Mouse (Mus musculus): ENCODE results near the gene Cd99l2. TPM values are rescaled to one million over a fixed set of nuclear protein-coding genes. Genes with fewer than 3 reads are reported as not detected.
"Not testable (repeated sequence)": the region's sequence is repeated elsewhere in the genome, so short reads cannot be mapped to it uniquely, and the experiment has no call there.

The Cd99l2 gene
- polyA plus RNA-seq, 1 experiment from 2014 or later: 25.4 TPM

- no peaks in the 10 kb centered on the region for H3K36me3 ChIP-seq (ENCODE audit: control insufficient read depth, insufficient read depth, low read length)
- no peak overlapping the region for H3K9ac ChIP-seq (ENCODE audit: low read length)
- DNase-seq (ENCODE audit: low spot score) (no peak), ATAC-seq (replicated peaks; ENCODE audit: low FRiP score) (no peak)
- WGBS: 80% methylated on average over 3 of the region's 3 CpGs
- no peaks in the 10 kb centered on the region for H3K27me3 ChIP-seq (ENCODE audit: control insufficient read depth, insufficient read depth, low read length)
- H3K27ac ChIP-seq (ENCODE audit: low read depth, low read length): no peak overlapping the region
- H3K4me1 ChIP-seq (replicated peaks; ENCODE audit: control insufficient read depth, insufficient read depth, low read length): no peaks in the 10 kb centered on the region
- H3K4me2 ChIP-seq (ENCODE audit: low read depth, low read length, severe bottlenecking): no peak overlapping the region
- H3K9me3 ChIP-seq (ENCODE audit: control insufficient read depth, low read length): no peaks in the 10 kb centered on the region
- no peak overlapping the region for H3K4me3 ChIP-seq (ENCODE audit: low read depth, low read length)
Observed at GRCm38 (mm10) chrX:71525593-71526299, 33.1 kb upstream of the Cd99l2 start.

- H3K4me2 ChIP-seq (ENCODE audit: low read depth, low read length, severe bottlenecking): no peak overlapping the region
- 82% methylated on average over 2 of the region's 2 CpGs for WGBS
- H3K27me3 ChIP-seq (ENCODE audit: control insufficient read depth, insufficient read depth, low read length): no peaks in the 10 kb centered on the region
- DNase-seq (ENCODE audit: low spot score): no peak
- H3K4me3 ChIP-seq (ENCODE audit: low read depth, low read length): no peak overlapping the region
- H3K9me3 ChIP-seq (ENCODE audit: control insufficient read depth, low read length): no peaks in the 10 kb centered on the region
- ATAC-seq (replicated peaks; ENCODE audit: low FRiP score): no peak
- H3K36me3 ChIP-seq (ENCODE audit: control insufficient read depth, insufficient read depth, low read length): no peaks in the 10 kb centered on the region
- no peaks in the 10 kb centered on the region for H3K4me1 ChIP-seq (replicated peaks; ENCODE audit: control insufficient read depth, insufficient read depth, low read length)
- no peak overlapping the region for H3K9ac ChIP-seq (ENCODE audit: low read length)
- H3K27ac ChIP-seq (ENCODE audit: low read depth, low read length): no peak overlapping the region
Observed at GRCm38 (mm10) chrX:71524310-71524709, 31.7 kb upstream of the Cd99l2 start.

GRCm38 (mm10) chrX:71522889-71523288 lies 30.2 kb upstream of the Cd99l2 start:
- no peak for DNase-seq (ENCODE audit: low spot score)
- Histone ChIP-seq H3K27ac (ENCODE audit: low read depth, low read length) (no peak overlapping the region), H3K9me3 (ENCODE audit: control insufficient read depth, low read length) (no peaks in the 10 kb centered on the region), H3K9ac (ENCODE audit: low read length) (no peak overlapping the region), H3K4me3 (ENCODE audit: low read depth, low read length) (no peak overlapping the region), H3K4me2 (ENCODE audit: low read depth, low read length, severe bottlenecking) (no peak overlapping the region), H3K4me1 (replicated peaks; ENCODE audit: control insufficient read depth, insufficient read depth, low read length) (no peaks in the 10 kb centered on the region), H3K27me3 (ENCODE audit: control insufficient read depth, insufficient read depth, low read length) (no peaks in the 10 kb centered on the region), H3K36me3 (ENCODE audit: control insufficient read depth, insufficient read depth, low read length) (no peaks in the 10 kb centered on the region)
- 92% methylated on average over 3 of the region's 3 CpGs for WGBS
- ATAC-seq (replicated peaks; ENCODE audit: low FRiP score): no peak

DNA sequence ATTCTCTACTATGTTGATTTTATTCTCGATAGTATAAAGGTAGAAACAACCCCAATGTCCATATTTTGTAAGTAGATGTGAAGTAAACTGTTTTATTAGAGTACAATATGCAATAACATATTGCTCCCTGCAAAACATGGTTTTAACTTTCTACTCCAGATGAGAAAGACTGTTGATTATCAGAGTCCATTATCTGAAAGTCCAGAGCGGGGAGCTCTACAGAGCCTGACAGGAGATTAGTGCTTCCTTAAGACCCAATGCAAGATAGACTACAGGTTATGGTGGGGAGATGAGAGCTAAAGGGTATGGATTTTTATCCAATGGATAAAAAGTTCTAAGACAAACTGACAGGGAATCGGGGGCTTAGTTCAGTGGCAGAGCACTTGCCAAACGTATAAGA lies 26.6 kb upstream of the Cd99l2 start:
- H3K9me3 ChIP-seq (ENCODE audit: control insufficient read depth, low read length): no peaks in the 10 kb centered on the region
- H3K4me2 ChIP-seq (ENCODE audit: low read depth, low read length, severe bottlenecking): no peak overlapping the region
- no peak overlapping the region for H3K4me3 ChIP-seq (ENCODE audit: low read depth, low read length)
- ATAC-seq (replicated peaks; ENCODE audit: low FRiP score) (no peak), DNase-seq (ENCODE audit: low spot score) (no peak)
- no peaks in the 10 kb centered on the region for H3K4me1 ChIP-seq (replicated peaks; ENCODE audit: control insufficient read depth, insufficient read depth, low read length)
- H3K36me3 ChIP-seq (ENCODE audit: control insufficient read depth, insufficient read depth, low read length): no peaks in the 10 kb centered on the region
- no peak overlapping the region for H3K27ac ChIP-seq (ENCODE audit: low read depth, low read length)
- no peak overlapping the region for H3K9ac ChIP-seq (ENCODE audit: low read length)
- no peaks in the 10 kb centered on the region for H3K27me3 ChIP-seq (ENCODE audit: control insufficient read depth, insufficient read depth, low read length)
- WGBS: 85% methylated on average over 4 of the region's 4 CpGs

DNA sequence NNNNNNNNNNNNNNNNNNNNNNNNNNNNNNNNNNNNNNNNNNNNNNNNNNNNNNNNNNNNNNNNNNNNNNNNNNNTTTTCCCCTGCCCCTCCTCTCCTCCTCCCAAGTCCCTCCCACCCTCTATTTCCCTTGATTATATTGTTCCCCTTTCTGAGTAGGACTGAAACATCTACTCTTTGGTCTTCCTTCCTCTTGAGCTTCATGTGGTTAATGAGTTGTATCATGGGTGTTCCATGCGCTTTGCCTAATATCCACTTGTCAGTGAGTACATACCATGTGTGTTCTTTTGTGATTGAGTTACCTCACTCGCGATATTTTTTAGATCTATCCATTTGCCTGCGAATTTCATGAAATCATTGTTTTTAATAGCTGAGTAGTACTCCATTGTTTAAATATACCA lies 13.9 kb upstream of the Cd99l2 start:
- not testable (repeated sequence) for DNase-seq (ENCODE audit: low spot score)
- 89% methylated on average over 4 of the region's 4 CpGs for WGBS

DNA sequence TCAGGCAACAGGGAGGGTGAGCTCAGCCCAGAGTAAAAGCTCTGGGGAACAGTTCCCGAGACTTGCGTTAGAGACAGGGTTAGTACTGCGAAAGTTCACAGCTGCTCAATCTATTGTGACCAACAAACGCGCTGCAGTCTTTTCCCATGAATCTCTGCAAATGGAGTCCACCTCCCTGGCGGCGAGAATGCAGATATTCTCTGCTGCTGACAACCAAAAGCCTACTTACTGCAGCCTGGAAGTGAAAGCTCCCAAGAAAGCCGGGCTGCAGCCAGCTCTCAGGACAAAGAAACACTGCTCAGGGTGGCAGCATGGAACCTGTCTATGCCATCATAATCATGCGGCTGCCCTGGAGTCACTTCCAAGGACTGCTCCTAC lies 619 bp upstream of the Cd99l2 start:
- H3K9ac ChIP-seq (ENCODE audit: low read length): peak overlapping the region; percentile 64
- peak overlapping the region; percentile 66 for H3K27ac ChIP-seq (ENCODE audit: low read depth, low read length)
- WGBS: 15% methylated on average over 9 of the region's 9 CpGs
- no peaks in the 10 kb centered on the region for H3K9me3 ChIP-seq (ENCODE audit: control insufficient read depth, low read length)
- H3K4me2 ChIP-seq (ENCODE audit: low read depth, low read length, severe bottlenecking): peak overlapping the region; percentile 58
- H3K36me3 ChIP-seq (ENCODE audit: control insufficient read depth, insufficient read depth, low read length): no peaks in the 10 kb centered on the region
- DNase-seq (ENCODE audit: low spot score): peak; percentile 56
- peak overlapping the region; percentile 48 for H3K4me3 ChIP-seq (ENCODE audit: low read depth, low read length)
- no peaks in the 10 kb centered on the region for H3K4me1 ChIP-seq (replicated peaks; ENCODE audit: control insufficient read depth, insufficient read depth, low read length)
- peak; percentile 37 for ATAC-seq (replicated peaks; ENCODE audit: low FRiP score)
- no peaks in the 10 kb centered on the region for H3K27me3 ChIP-seq (ENCODE audit: control insufficient read depth, insufficient read depth, low read length)

More for the DNA sequence above, 13.9 kb upstream of the Cd99l2 start:
- not testable (repeated sequence) for ATAC-seq (replicated peaks; ENCODE audit: low FRiP score); H3K4me2 ChIP-seq (ENCODE audit: low read depth, low read length, severe bottlenecking); H3K4me3 ChIP-seq (ENCODE audit: low read depth, low read length); H3K36me3 ChIP-seq (ENCODE audit: control insufficient read depth, insufficient read depth, low read length); H3K27ac ChIP-seq (ENCODE audit: low read depth, low read length); H3K27me3 ChIP-seq (ENCODE audit: control insufficient read depth, insufficient read depth, low read length); H3K9ac ChIP-seq (ENCODE audit: low read length); H3K9me3 ChIP-seq (ENCODE audit: control insufficient read depth, low read length); H3K4me1 ChIP-seq (replicated peaks; ENCODE audit: control insufficient read depth, insufficient read depth, low read length)

- Histone ChIP-seq H3K27ac (ENCODE audit: low read depth, low read length) (0 out of 2 replicates have a peak overlapping the region, but pooled peaks have one; percentile 18), H3K4me3 (ENCODE audit: low read depth, low read length) (peak overlapping the region; percentile 48), H3K36me3 (ENCODE audit: control insufficient read depth, insufficient read depth, low read length) (no peaks in the 10 kb centered on the region), H3K4me1 (replicated peaks; ENCODE audit: control insufficient read depth, insufficient read depth, low read length) (no peaks in the 10 kb centered on the region), H3K4me2 (ENCODE audit: low read depth, low read length, severe bottlenecking) (peak overlapping the region; percentile 58), H3K9me3 (ENCODE audit: control insufficient read depth, low read length) (no peaks in the 10 kb centered on the region), H3K27me3 (ENCODE audit: control insufficient read depth, insufficient read depth, low read length) (no peaks in the 10 kb centered on the region), H3K9ac (ENCODE audit: low read length) (peak overlapping the region; percentile 64)
- DNase-seq (ENCODE audit: low spot score) (no peak), ATAC-seq (replicated peaks; ENCODE audit: low FRiP score) (peak; percentile 86)
- 24% methylated on average over 17 of the region's 17 CpGs for WGBS
Observed at GRCm38 (mm10) chrX:71491931-71492633, 567 bp downstream of the Cd99l2 start.

GRCm38 (mm10) chrX:71489353-71489752 lies 3.3 kb downstream of the Cd99l2 start:
- H3K27ac ChIP-seq (ENCODE audit: low read depth, low read length): no peak overlapping the region
- DNase-seq (ENCODE audit: low spot score): no peak
- no peaks in the 10 kb centered on the region for H3K36me3 ChIP-seq (ENCODE audit: control insufficient read depth, insufficient read depth, low read length)
- no peak for ATAC-seq (replicated peaks; ENCODE audit: low FRiP score)
- H3K4me3 ChIP-seq (ENCODE audit: low read depth, low read length): no peak overlapping the region
- H3K4me2 ChIP-seq (ENCODE audit: low read depth, low read length, severe bottlenecking): no peak overlapping the region
- H3K9ac ChIP-seq (ENCODE audit: low read length): no peak overlapping the region
- WGBS: 84% methylated on average over 1 of the region's 1 CpGs
- H3K9me3 ChIP-seq (ENCODE audit: control insufficient read depth, low read length): no peaks in the 10 kb centered on the region
- no peaks in the 10 kb centered on the region for H3K4me1 ChIP-seq (replicated peaks; ENCODE audit: control insufficient read depth, insufficient read depth, low read length)
- H3K27me3 ChIP-seq (ENCODE audit: control insufficient read depth, insufficient read depth, low read length): no peaks in the 10 kb centered on the region

- no peak for DNase-seq (ENCODE audit: low spot score)
- Histone ChIP-seq H3K36me3 (ENCODE audit: control insufficient read depth, insufficient read depth, low read length) (no peaks in the 10 kb centered on the region), H3K9ac (ENCODE audit: low read length) (no peak overlapping the region), H3K9me3 (ENCODE audit: control insufficient read depth, low read length) (no peaks in the 10 kb centered on the region), H3K27ac (ENCODE audit: low read depth, low read length) (no peak overlapping the region), H3K4me1 (replicated peaks; ENCODE audit: control insufficient read depth, insufficient read depth, low read length) (no peaks in the 10 kb centered on the region), H3K4me2 (ENCODE audit: low read depth, low read length, severe bottlenecking) (no peak overlapping the region), H3K4me3 (ENCODE audit: low read depth, low read length) (no peak overlapping the region), H3K27me3 (ENCODE audit: control insufficient read depth, insufficient read depth, low read length) (no peaks in the 10 kb centered on the region)
- WGBS: 86% methylated on average over 2 of the region's 2 CpGs
- ATAC-seq (replicated peaks; ENCODE audit: low FRiP score): no peak
Observed at GRCm38 (mm10) chrX:71482244-71482643, 10.4 kb downstream of the Cd99l2 start.

Data from forebrain, embryonic 11.5 days (tissue).